Mouse (Mus musculus) lung, embryonic 15.5 days (tissue): ENCODE data around the gene Tmem223. TPM values are rescaled to one million over a fixed set of nuclear protein-coding genes. Genes with fewer than 3 reads are reported as not detected.
A peak's percentile ranks its signal among the peaks of the same experiment; 100 is the strongest.

Experiments
- ATAC-seq: fragments of 200-750 bp; cut with Nextera tagmentation; 2 replicates; pipeline ENCODE4 v1.8.0; 2017; ENCODE audit warnings: moderate number of reproducible peaks, borderline replicate concordance; ENCODE audit not compliant: low FRiP score, low TSS enrichment; ENCODE audit errors: extremely low read depth
- H3K27ac ChIP-seq: fragments of 300-500 bp; sonication (generic); 2 replicates; pipeline ENCODE4 v1.5.1; 2015; ENCODE audit warnings: moderate library complexity, mild to moderate bottlenecking, inconsistent platforms
- H3K27me3 ChIP-seq: fragments of 300-500 bp; sonication (generic); 2 replicates; pipeline ENCODE4 v1.6.1; 2015; ENCODE audit warnings: inconsistent platforms
- H3K36me3 ChIP-seq: fragments of 300-500 bp; sonication (generic); 2 replicates; pipeline ENCODE4 v1.6.1; 2015; ENCODE audit warnings: inconsistent platforms
- H3K4me1 ChIP-seq: fragments of 300-500 bp; sonication (generic); 2 replicates; pipeline ENCODE4 v1.6.1; 2015; ENCODE audit warnings: inconsistent platforms
- H3K4me2 ChIP-seq: fragments of 300-500 bp; sonication (generic); 2 replicates; pipeline ENCODE4 v1.6.1; 2015; ENCODE audit warnings: inconsistent platforms, mild to moderate bottlenecking, moderate library complexity
- H3K4me3 ChIP-seq: fragments of 300-500 bp; sonication (generic); 2 replicates; pipeline ENCODE4 v1.5.1; 2015; ENCODE audit warnings: mild to moderate bottlenecking, inconsistent platforms
- H3K9ac ChIP-seq: fragments of 300-500 bp; sonication (generic); 2 replicates; pipeline ENCODE4 v1.6.1; 2015; ENCODE audit warnings: inconsistent platforms
- H3K9me3 ChIP-seq: fragments of 300-500 bp; sonication (generic); 2 replicates; pipeline ENCODE4 v1.6.1; 2016; ENCODE audit warnings: inconsistent platforms
- WGBS: fragments of 180-500 bp; shearing (Covaris S2); methylation state at CpG from one replicate; pipeline ENCODE4 v1.1.7; 2015; 5-methylcytosine and 5-hydroxymethylcytosine counted together
- polyA plus RNA-seq: library from polyadenylated mRNA; unstranded; fragments of >200 nt; fragmentation: Nextera tagmentation; extraction: Ambion mirVana; gene quantifications from 2 replicates; pipeline ENCODE4 v1.2.1, GENCODE M21; 2015

Tmem223 gene
- polyA plus RNA-seq, 1 experiment from 2014 or later = 181 TPM

DNA sequence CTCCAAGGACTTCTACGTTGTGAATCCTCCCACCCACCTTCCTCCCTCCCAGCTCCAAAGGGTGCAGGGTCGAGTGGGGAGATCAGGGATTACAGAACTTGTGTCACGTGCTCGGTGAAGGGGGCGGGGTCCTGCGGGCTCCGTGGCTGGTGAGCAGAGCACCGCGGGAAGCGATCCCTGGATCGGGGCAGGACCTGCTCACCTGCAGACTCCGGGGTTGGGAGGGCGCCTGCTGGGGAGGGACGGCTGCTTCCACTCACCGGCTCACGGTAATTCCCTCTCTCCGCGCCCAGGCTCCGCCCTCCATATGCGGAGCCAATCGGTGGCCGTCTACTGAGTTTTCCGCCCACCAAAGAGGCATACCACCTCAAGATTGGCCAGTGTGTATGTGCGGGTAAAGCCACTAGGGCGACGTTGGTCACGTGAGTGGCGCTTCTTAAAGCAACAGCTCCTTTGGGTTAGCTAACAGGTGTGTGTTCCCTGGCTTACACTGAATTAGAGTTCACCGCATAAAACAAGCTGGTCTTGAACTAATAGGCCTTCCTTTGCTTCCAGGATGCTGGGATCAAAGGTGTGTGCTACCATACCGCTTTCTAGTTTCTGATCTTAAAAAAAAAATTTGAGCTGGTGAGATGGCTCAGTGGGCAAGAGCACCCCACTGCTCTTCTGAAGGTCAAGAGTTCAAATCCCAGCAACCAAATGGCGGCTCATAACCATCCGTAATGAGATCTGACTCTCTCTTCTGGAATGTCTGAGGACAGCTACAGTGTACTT is 15.4 kb downstream of the Tmem223 start, which contains the start of gene Taf6l:
TSS of gene Taf6l (minus strand) at position 410 of the 774 bp plus-strand sequence.
- Histone ChIP-seq H3K4me3 (peak within 1 kb of the TSS; percentile 73), H3K4me1 (peaks cover 7% of the 10 kb centered on the region; the same call in 1 of the 2 replicates), H3K9me3 (no peaks in the 10 kb centered on the region), H3K27me3 (no peaks in the 10 kb centered on the region), H3K27ac (peak within 1 kb of the TSS; percentile 87), H3K9ac (peak within 1 kb of the TSS; percentile 66), H3K36me3 (peaks cover 24% of the 10 kb centered on the region), H3K4me2 (peak within 1 kb of the TSS; percentile 66)
- whole genome bisulfite sequencing = under 1% methylated on average over 32 of the region's 32 CpGs
- ATAC-seq = peak; percentile 99

DNA sequence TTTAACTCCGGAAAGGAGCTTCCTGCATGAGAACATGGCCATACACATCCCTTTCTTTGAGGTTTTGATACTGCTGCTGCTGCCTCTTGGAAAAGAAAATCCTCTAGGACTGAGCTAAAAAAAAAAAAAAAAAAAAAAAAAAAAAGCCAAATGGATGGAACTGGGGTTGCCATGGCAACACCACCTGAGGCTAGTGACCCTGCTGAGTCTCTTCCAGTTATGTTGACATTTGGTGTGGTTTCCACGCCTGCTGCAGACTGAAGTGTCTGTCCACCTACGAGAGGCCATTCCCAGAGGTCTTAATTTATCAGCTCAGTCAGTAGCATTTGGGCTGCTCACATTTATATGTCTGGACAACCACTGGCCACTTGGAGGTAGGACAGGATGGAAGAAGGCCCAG is 17.7 kb downstream of the Tmem223 start:
- Histone ChIP-seq H3K4me3 (no peak overlapping the region), H3K27ac (no peak overlapping the region), H3K9ac (no peak overlapping the region), H3K4me1 (peaks cover 7% of the 10 kb centered on the region; the same call in 1 of the 2 replicates), H3K9me3 (no peaks in the 10 kb centered on the region), H3K36me3 (peaks cover 15% of the 10 kb centered on the region), H3K27me3 (no peaks in the 10 kb centered on the region), H3K4me2 (no peak overlapping the region)
- no peak for ATAC-seq
- 21% methylated on average over 3 of the region's 3 CpGs for WGBS

DNA sequence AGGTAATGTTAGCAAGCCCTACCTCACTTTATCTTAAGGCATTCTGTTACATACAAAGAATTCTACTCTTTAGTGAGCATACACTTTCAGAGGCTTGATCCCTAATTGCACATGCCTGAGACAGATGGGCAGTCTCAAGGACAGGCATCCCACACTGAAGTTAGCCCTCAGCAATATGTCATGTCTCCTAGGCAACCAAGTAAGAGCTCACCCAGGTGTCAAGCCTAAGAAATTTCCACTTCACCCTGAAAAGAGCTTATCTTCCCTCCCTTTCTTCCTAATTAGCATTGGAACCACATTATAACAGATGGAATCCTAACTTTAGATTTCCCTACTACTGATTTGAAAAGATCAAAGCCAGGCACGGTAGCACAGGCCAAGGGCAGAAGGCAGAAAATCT is 18.4 kb downstream of the Tmem223 start:
- WGBS = 48% methylated on average over 1 of the region's 1 CpGs
- no peaks in the 10 kb centered on the region for H3K27me3 ChIP-seq
- H3K9me3 ChIP-seq = no peaks in the 10 kb centered on the region
- H3K36me3 ChIP-seq = peaks cover 20% of the 10 kb centered on the region
- no peak overlapping the region for H3K27ac ChIP-seq
- H3K4me1 ChIP-seq = peaks cover 7% of the 10 kb centered on the region; the same call in 1 of the 2 replicates
- H3K4me2 ChIP-seq = no peak overlapping the region
- no peak overlapping the region for H3K4me3 ChIP-seq
- no peak for ATAC-seq
- no peak overlapping the region for H3K9ac ChIP-seq

DNA sequence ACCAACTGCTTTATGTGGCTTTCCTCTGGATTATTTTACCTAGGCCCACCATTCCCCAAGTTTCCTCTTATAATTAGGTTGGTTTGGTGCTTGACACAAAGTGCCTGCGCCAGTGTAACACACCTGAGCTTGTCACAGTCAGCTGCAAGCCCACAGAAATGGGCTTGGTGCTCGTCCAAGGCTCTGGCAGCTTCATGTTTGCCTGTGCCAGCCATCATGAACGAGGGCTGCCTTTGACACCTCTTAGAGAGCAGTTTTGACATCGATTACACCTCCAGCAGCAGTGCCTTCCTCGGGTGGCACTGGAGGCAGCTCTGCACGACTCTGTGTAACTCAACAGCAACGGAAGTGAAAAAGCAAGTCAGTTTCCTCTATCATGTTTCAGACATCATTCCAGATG is 19.4 kb downstream of the Tmem223 start:
- no peak overlapping the region for H3K4me3 ChIP-seq
- WGBS = 69% methylated on average over 7 of the region's 7 CpGs
- H3K27me3 ChIP-seq = no peaks in the 10 kb centered on the region
- no peak overlapping the region for H3K27ac ChIP-seq
- H3K36me3 ChIP-seq = peaks cover 28% of the 10 kb centered on the region
- H3K4me2 ChIP-seq = no peak overlapping the region
- H3K9ac ChIP-seq = no peak overlapping the region
- no peak for ATAC-seq
- H3K4me1 ChIP-seq = peaks cover 5% of the 10 kb centered on the region; the same call in 1 of the 2 replicates
- H3K9me3 ChIP-seq = no peaks in the 10 kb centered on the region

DNA sequence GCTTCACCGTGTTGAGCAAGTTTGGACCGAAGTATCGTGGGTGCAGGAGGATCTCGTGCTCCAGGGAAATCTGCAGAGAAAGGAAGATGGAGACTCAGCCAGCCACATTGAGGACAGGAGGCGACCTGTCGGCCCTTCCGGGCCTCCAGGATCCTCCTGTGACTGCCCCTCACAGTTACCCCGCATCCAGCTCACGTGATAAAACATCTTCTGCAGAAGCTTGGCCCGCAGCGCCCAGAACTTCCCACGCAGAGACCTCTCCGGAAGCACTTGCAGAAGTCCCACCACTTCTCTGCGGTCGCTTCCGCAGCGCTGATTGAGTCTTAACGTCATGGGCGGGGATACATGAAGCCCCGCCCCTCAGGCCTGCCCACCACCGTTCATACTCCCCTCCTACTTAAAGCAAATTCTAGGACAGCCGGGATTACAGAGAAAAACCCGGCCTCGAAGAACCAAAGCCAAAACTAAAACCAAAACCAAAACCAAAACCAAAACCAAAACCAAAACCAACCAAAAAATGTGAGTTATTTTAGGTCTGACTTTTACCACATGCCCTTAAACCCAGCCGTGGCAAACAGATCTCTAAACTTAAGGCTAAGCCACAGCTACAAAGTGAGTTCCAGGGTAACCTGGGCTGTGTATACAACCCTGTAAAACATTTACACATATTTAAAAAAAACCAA is 27.6 kb downstream of the Tmem223 start, which contains the start of gene Polr2g:
TSS of gene Polr2g (minus strand) at position 314 of the 683 bp plus-strand sequence.
- Histone ChIP-seq H3K4me2 (peak within 1 kb of the TSS; percentile 85), H3K4me1 (peaks cover 25% of the 10 kb centered on the region), H3K4me3 (peak within 1 kb of the TSS; percentile 80), H3K27me3 (no peaks in the 10 kb centered on the region), H3K9ac (peak within 1 kb of the TSS; percentile 83), H3K36me3 (peaks cover 22% of the 10 kb centered on the region), H3K27ac (peak within 1 kb of the TSS; percentile 69), H3K9me3 (no peaks in the 10 kb centered on the region)
- ATAC-seq = peak; percentile 73
- WGBS = 1% methylated on average over 25 of the region's 25 CpGs

DNA sequence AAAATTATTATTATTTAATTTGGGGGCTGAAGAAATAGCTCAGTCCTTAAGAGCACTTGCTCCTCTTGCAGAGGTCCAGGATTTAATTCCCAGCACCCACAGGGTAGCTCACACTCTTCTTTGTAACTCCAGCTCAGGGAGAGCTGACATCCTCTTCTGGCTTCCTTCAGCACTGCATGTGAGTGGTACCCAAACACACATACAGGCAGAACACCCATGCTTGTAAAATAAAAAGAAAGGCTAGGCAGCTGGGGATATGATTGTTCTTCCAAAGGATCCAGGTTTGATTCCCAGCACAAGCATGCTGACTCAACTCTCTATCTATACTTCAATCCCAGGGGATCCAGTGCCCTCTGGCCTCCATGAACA is 28.1 kb downstream of the Tmem223 start:
- Histone ChIP-seq H3K4me2 (peak overlapping the region; percentile 85), H3K9ac (no peak overlapping the region), H3K27ac (0 out of 2 replicates have a peak overlapping the region, but pooled peaks have one; percentile 21), H3K4me3 (peak overlapping the region; percentile 80), H3K4me1 (peaks cover 25% of the 10 kb centered on the region), H3K27me3 (no peaks in the 10 kb centered on the region), H3K36me3 (peaks cover 17% of the 10 kb centered on the region), H3K9me3 (no peaks in the 10 kb centered on the region)
- ATAC-seq = no peak

DNA sequence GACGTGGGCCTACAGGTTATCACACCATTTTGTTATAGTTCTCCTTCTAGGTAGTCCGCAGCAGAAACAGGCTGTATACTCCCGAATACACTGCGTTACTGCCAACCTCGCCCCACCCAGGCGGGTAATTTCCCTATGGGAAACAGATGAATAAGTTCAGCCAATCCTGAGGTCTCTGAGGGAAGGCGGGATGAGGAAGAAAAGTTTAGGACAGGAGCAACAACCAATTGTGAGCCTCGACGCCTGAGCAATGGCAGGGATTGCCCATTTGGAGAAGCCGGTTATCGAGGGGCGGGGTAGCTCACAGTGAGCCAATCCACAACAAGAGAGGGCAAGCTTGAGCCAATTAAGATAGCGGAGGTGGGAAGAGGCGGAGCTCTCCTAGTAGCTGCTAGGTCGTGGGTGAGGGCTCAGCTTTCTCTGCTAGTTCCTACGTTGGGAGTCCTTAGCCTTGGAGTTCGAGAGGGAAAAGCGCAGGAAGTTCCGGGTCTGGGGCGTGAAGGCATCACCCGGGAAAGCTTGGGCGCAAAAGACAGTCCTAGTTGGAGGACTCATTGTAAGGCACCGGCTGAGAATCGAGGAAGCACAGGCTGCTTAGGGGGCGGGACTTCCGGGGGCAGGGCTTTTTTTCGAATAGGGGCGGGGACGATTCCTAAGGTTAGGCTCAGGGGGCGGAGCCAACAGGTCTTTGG is 31.5 kb downstream of the Tmem223 start, which contains the start of gene Zbtb3:
TSS of gene Zbtb3 (plus strand) at position 426 of the 692 bp plus-strand sequence.
- WGBS = under 1% methylated on average over 30 of the region's 30 CpGs
- peak within 1 kb of the TSS; percentile 87 for H3K4me2 ChIP-seq
- peaks cover 22% of the 10 kb centered on the region for H3K4me1 ChIP-seq
- H3K9me3 ChIP-seq = no peaks in the 10 kb centered on the region
- H3K9ac ChIP-seq = peak within 1 kb of the TSS; percentile 60
- peak; percentile 97 for ATAC-seq
- H3K27me3 ChIP-seq = no peaks in the 10 kb centered on the region
- peak within 1 kb of the TSS; percentile 72 for H3K4me3 ChIP-seq
- H3K27ac ChIP-seq = peak within 1 kb of the TSS; percentile 92
- H3K36me3 ChIP-seq = peaks cover 22% of the 10 kb centered on the region; the same call in 1 of the 2 replicates

DNA sequence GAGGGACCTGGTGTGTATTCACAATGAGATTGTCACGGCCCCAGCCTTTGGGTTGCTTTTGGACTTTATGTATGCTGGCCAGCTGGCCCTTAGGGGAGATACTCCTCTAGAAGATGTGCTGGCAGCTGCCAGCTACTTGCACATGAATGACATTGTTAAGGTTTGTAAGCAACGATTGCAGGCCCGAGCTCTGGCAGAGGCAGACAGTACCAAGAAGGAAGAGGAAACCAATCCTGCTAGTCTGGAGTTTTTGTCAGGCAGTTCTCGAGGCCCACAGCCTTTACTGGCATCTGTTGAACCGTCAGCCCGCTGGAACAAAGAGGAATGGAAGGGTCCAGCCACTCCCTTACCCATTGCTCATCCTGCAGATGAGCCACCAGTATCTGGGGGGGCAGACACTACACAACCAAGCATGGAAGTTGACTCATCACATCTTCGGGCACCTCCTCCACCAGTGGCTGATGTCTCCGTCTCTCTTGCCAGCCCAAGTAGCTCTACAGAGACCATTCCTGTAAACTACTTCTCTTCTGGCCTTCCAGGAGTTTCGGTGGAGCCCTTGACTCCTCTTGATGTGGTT is 32.5 kb downstream of the Tmem223 start:
- peak overlapping the region; percentile 72 for H3K4me3 ChIP-seq
- H3K9me3 ChIP-seq = no peaks in the 10 kb centered on the region
- H3K9ac ChIP-seq = 0 out of 2 replicates have a peak overlapping the region, but pooled peaks have one; percentile 24
- no peak for ATAC-seq
- 88% methylated on average over 9 of the region's 9 CpGs for WGBS
- peak overlapping the region; percentile 92 for H3K27ac ChIP-seq
- peaks cover 17% of the 10 kb centered on the region for H3K4me1 ChIP-seq
- H3K36me3 ChIP-seq = peaks cover 31% of the 10 kb centered on the region
- peak overlapping the region; percentile 87 for H3K4me2 ChIP-seq
- no peaks in the 10 kb centered on the region for H3K27me3 ChIP-seq

DNA sequence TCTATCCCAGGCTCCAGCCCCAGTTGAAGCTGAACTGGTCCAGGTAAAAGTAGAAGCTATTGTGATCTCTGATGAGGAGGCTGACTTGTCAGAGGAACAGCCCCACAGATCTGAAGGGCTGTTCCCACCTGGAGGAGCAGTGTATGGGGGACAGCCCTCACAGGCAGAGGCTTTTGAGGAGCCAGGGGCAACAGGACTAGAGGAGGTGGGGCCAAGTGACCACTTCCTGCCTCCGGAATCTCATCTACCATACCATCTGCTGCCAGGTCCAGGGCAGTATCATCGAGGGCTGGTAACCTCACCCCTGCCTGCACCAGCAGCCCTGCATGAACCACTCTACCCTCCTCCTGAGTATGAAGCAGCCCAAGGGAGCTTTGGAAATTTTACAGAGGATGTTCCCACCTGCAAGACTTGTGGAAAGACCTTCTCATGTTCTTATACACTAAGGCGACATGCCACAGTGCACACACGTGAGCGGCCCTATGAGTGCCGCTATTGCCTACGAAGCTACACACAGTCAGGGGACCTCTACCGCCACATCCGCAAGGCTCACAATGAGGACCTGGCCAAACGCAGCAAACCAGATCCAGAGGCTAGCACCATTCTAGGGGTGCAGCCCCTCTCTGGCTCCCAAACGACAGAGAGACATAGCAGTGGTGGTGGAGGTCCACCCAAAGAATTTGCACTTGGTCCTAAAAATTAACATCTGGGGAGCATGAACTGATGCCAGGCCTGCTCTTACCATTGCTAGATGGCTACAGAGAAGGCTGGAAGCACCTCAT is 33.3 kb downstream of the Tmem223 start:
- H3K4me1 ChIP-seq = peaks cover 11% of the 10 kb centered on the region
- no peak overlapping the region for H3K9ac ChIP-seq
- no peak overlapping the region for H3K27ac ChIP-seq
- ATAC-seq = no peak
- H3K4me2 ChIP-seq = no peak overlapping the region
- no peaks in the 10 kb centered on the region for H3K27me3 ChIP-seq
- H3K4me3 ChIP-seq = no peak overlapping the region
- 89% methylated on average over 11 of the region's 11 CpGs for WGBS
- H3K36me3 ChIP-seq = peaks cover 33% of the 10 kb centered on the region
- no peaks in the 10 kb centered on the region for H3K9me3 ChIP-seq

DNA sequence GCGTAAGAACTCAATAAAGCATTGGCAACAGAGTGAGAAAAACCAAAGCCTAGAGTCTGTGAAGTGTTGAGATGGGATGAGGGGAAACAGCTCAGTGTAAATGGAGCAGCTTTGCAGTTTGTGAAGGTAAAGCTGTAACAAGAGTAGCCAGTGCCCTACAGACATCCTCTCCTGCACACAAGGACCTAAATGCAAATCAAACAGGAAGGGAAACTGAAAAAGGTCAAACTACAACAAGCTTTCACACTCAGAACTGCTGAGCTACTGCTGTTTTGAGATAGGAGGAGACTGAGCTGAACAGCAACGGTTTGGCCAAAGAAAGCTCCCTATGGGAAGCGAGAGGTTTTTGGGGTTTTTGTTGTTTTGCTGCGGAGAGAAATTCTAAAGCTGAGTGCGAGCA is 36.0 kb downstream of the Tmem223 start:
- H3K27ac ChIP-seq = no peak overlapping the region
- H3K4me2 ChIP-seq = no peak overlapping the region
- no peak overlapping the region for H3K4me3 ChIP-seq
- H3K9ac ChIP-seq = no peak overlapping the region
- no peak for ATAC-seq
- no peaks in the 10 kb centered on the region for H3K27me3 ChIP-seq
- peaks cover 53% of the 10 kb centered on the region for H3K36me3 ChIP-seq
- 93% methylated on average over 5 of the region's 5 CpGs for WGBS
- H3K4me1 ChIP-seq = peaks cover 8% of the 10 kb centered on the region
- H3K9me3 ChIP-seq = no peaks in the 10 kb centered on the region

DNA sequence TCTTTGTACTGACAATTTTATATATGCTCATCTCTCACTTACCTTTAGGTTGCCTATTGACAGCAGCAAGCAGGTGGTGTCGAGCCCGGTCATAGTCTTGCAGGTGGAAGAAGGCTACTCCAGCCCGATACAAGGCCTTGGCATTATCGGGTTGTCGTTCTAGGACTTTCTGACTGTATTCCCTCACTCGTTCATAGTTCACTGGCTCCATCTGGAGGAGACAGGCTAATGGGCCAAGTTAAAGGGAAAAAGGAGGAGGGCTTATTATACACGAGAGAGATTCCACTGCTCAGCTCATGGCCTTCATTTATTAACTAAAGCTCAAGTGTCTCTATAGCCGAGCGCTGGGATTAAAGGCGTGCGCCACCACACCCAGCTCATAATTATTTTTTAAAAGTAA is 45.0 kb downstream of the Tmem223 start:
- Histone ChIP-seq H3K4me3 (no peak overlapping the region), H3K27ac (no peak overlapping the region), H3K27me3 (no peaks in the 10 kb centered on the region), H3K4me1 (peaks cover 22% of the 10 kb centered on the region), H3K36me3 (peaks cover 46% of the 10 kb centered on the region), H3K4me2 (no peak overlapping the region), H3K9me3 (no peaks in the 10 kb centered on the region), H3K9ac (no peak overlapping the region)
- no peak for ATAC-seq
- WGBS = 69% methylated on average over 11 of the region's 11 CpGs
